Mouse (Mus musculus) WW6 (cell line): Measurements from ENCODE around the gene Gm17019.
"Not testable (repeated sequence)": the region's sequence is repeated elsewhere in the genome, so short reads cannot be mapped to it uniquely, and the experiment has no call there.

ENCODE experiments used
- DNase-seq: peaks from one replicate; pipeline ENCODE4 v3.0.0-alpha.2; 2013; ENCODE audit warnings: low read depth, low spot score

The Gm17019 gene

GRCm38 (mm10) chr5:14996670-14997249, 36.0 kb downstream of the Gm17019 start:
- DNase-seq = not testable (repeated sequence)

GRCm38 (mm10) chr5:14994124-14994523, 38.7 kb downstream of the Gm17019 start:
- DNase-seq = not testable (repeated sequence)

GRCm38 (mm10) chr5:14990375-14991158, 42.2 kb downstream of the Gm17019 start:
- DNase-seq = not testable (repeated sequence)

GRCm38 (mm10) chr5:14986649-14987387, 46.0 kb downstream of the Gm17019 start:
- not testable (repeated sequence) for DNase-seq
